Mouse (Mus musculus): ENCODE measurements around the gene Ptgfrn. TPM values are rescaled to one million over a fixed set of nuclear protein-coding genes. Genes with fewer than 3 reads are reported as not detected.

The Ptgfrn gene
- polyA plus RNA-seq, 1 experiment from 2014 or later, result 2.4 TPM

GRCm38 (mm10) chr3:101049997-101050396 is 60.1 kb downstream of the Ptgfrn start:
- no peak overlapping the region for H3K27ac ChIP-seq (ENCODE audit: low read depth, low read length)
- WGBS, result 66% methylated on average over 9 of the region's 9 CpGs
- DNase-seq (ENCODE audit: low spot score), result no peak
- H3K36me3 ChIP-seq (ENCODE audit: control insufficient read depth, insufficient read depth, low read length), result 0 out of 2 replicates have a peak, but pooled peaks cover 2% of the 10 kb centered on the region
- H3K27me3 ChIP-seq (replicated peaks; ENCODE audit: control insufficient read depth, insufficient read depth, low read length), result no peaks in the 10 kb centered on the region
- H3K4me1 ChIP-seq (replicated peaks; ENCODE audit: control insufficient read depth, insufficient read depth, low read length), result no peaks in the 10 kb centered on the region
- H3K9me3 ChIP-seq (ENCODE audit: control insufficient read depth, low read length), result no peaks in the 10 kb centered on the region
- H3K4me3 ChIP-seq (ENCODE audit: low read depth, low read length), result no peak overlapping the region
- H3K4me2 ChIP-seq, result no peak overlapping the region
- no peak overlapping the region for H3K9ac ChIP-seq (ENCODE audit: low read depth, low read length)
- ATAC-seq (replicated peaks; ENCODE audit: low FRiP score), result no peak

- Histone ChIP-seq H3K9ac (ENCODE audit: low read depth, low read length) (no peak overlapping the region), H3K27me3 (replicated peaks; ENCODE audit: control insufficient read depth, insufficient read depth, low read length) (no peaks in the 10 kb centered on the region), H3K4me2 (no peak overlapping the region), H3K36me3 (ENCODE audit: control insufficient read depth, insufficient read depth, low read length) (0 out of 2 replicates have a peak, but pooled peaks cover 2% of the 10 kb centered on the region), H3K4me1 (replicated peaks; ENCODE audit: control insufficient read depth, insufficient read depth, low read length) (no peaks in the 10 kb centered on the region), H3K27ac (ENCODE audit: low read depth, low read length) (no peak overlapping the region), H3K4me3 (ENCODE audit: low read depth, low read length) (no peak overlapping the region), H3K9me3 (ENCODE audit: control insufficient read depth, low read length) (no peaks in the 10 kb centered on the region)
- DNase-seq (ENCODE audit: low spot score) (no peak), ATAC-seq (replicated peaks; ENCODE audit: low FRiP score) (no peak)
- WGBS, result 76% methylated on average over 2 of the region's 2 CpGs
Observed at GRCm38 (mm10) chr3:101048781-101049180, 61.3 kb downstream of the Ptgfrn start.

- H3K27ac ChIP-seq (ENCODE audit: low read depth, low read length), result no peak overlapping the region
- no peak overlapping the region for H3K4me3 ChIP-seq (ENCODE audit: low read depth, low read length)
- H3K9ac ChIP-seq (ENCODE audit: low read depth, low read length), result no peak overlapping the region
- H3K9me3 ChIP-seq (ENCODE audit: control insufficient read depth, low read length), result no peaks in the 10 kb centered on the region
- 0 out of 2 replicates have a peak, but pooled peaks cover 2% of the 10 kb centered on the region for H3K36me3 ChIP-seq (ENCODE audit: control insufficient read depth, insufficient read depth, low read length)
- no peaks in the 10 kb centered on the region for H3K27me3 ChIP-seq (replicated peaks; ENCODE audit: control insufficient read depth, insufficient read depth, low read length)
- DNase-seq (ENCODE audit: low spot score), result no peak
- WGBS, result 87% methylated on average over 15 of the region's 15 CpGs
- H3K4me2 ChIP-seq, result no peak overlapping the region
- no peaks in the 10 kb centered on the region for H3K4me1 ChIP-seq (replicated peaks; ENCODE audit: control insufficient read depth, insufficient read depth, low read length)
- ATAC-seq (replicated peaks; ENCODE audit: low FRiP score), result no peak
Observed at GRCm38 (mm10) chr3:101047586-101048275, 62.3 kb downstream of the Ptgfrn start.

GRCm38 (mm10) chr3:101045431-101045830 is 64.6 kb downstream of the Ptgfrn start:
- H3K4me2 ChIP-seq, result no peak overlapping the region
- 89% methylated on average over 15 of the region's 15 CpGs for WGBS
- H3K4me3 ChIP-seq (ENCODE audit: low read depth, low read length), result no peak overlapping the region
- 0 out of 2 replicates have a peak, but pooled peaks cover 2% of the 10 kb centered on the region for H3K36me3 ChIP-seq (ENCODE audit: control insufficient read depth, insufficient read depth, low read length)
- no peaks in the 10 kb centered on the region for H3K9me3 ChIP-seq (ENCODE audit: control insufficient read depth, low read length)
- H3K27me3 ChIP-seq (replicated peaks; ENCODE audit: control insufficient read depth, insufficient read depth, low read length), result no peaks in the 10 kb centered on the region
- ATAC-seq (replicated peaks; ENCODE audit: low FRiP score) (no peak), DNase-seq (ENCODE audit: low spot score) (no peak)
- no peak overlapping the region for H3K9ac ChIP-seq (ENCODE audit: low read depth, low read length)
- H3K4me1 ChIP-seq (replicated peaks; ENCODE audit: control insufficient read depth, insufficient read depth, low read length), result no peaks in the 10 kb centered on the region
- H3K27ac ChIP-seq (ENCODE audit: low read depth, low read length), result no peak overlapping the region

GRCm38 (mm10) chr3:101044686-101045085 is 65.4 kb downstream of the Ptgfrn start:
- Histone ChIP-seq H3K27ac (ENCODE audit: low read depth, low read length) (no peak overlapping the region), H3K36me3 (ENCODE audit: control insufficient read depth, insufficient read depth, low read length) (0 out of 2 replicates have a peak, but pooled peaks cover 2% of the 10 kb centered on the region), H3K4me2 (no peak overlapping the region), H3K9me3 (ENCODE audit: control insufficient read depth, low read length) (no peaks in the 10 kb centered on the region), H3K9ac (ENCODE audit: low read depth, low read length) (no peak overlapping the region), H3K27me3 (replicated peaks; ENCODE audit: control insufficient read depth, insufficient read depth, low read length) (no peaks in the 10 kb centered on the region), H3K4me1 (replicated peaks; ENCODE audit: control insufficient read depth, insufficient read depth, low read length) (no peaks in the 10 kb centered on the region), H3K4me3 (ENCODE audit: low read depth, low read length) (no peak overlapping the region)
- ATAC-seq (replicated peaks; ENCODE audit: low FRiP score) (no peak), DNase-seq (ENCODE audit: low spot score) (no peak)
- 79% methylated on average over 6 of the region's 6 CpGs for WGBS

GRCm38 (mm10) chr3:101041997-101042396 is 68.1 kb downstream of the Ptgfrn start:
- no peak overlapping the region for H3K4me3 ChIP-seq (ENCODE audit: low read depth, low read length)

GRCm38 (mm10) chr3:101037984-101038545 is 72.0 kb downstream of the Ptgfrn start:
- Histone ChIP-seq H3K9ac (ENCODE audit: low read depth, low read length) (no peak overlapping the region), H3K4me2 (no peak overlapping the region), H3K4me3 (ENCODE audit: low read depth, low read length) (no peak overlapping the region), H3K36me3 (ENCODE audit: control insufficient read depth, insufficient read depth, low read length) (no peaks in the 10 kb centered on the region), H3K27ac (ENCODE audit: low read depth, low read length) (no peak overlapping the region), H3K9me3 (ENCODE audit: control insufficient read depth, low read length) (no peaks in the 10 kb centered on the region), H3K4me1 (replicated peaks; ENCODE audit: control insufficient read depth, insufficient read depth, low read length) (no peaks in the 10 kb centered on the region), H3K27me3 (replicated peaks; ENCODE audit: control insufficient read depth, insufficient read depth, low read length) (no peaks in the 10 kb centered on the region)
- ATAC-seq (replicated peaks; ENCODE audit: low FRiP score), result no peak
- DNase-seq (ENCODE audit: low spot score), result no peak
- WGBS, result 70% methylated on average over 5 of the region's 5 CpGs

More at GRCm38 (mm10) chr3:101041997-101042396, 68.1 kb downstream of the Ptgfrn start:
- H3K36me3 ChIP-seq (ENCODE audit: control insufficient read depth, insufficient read depth, low read length), result 0 out of 2 replicates have a peak, but pooled peaks cover 2% of the 10 kb centered on the region
- H3K4me1 ChIP-seq (replicated peaks; ENCODE audit: control insufficient read depth, insufficient read depth, low read length), result no peaks in the 10 kb centered on the region
- H3K27me3 ChIP-seq (replicated peaks; ENCODE audit: control insufficient read depth, insufficient read depth, low read length), result no peaks in the 10 kb centered on the region
- DNase-seq (ENCODE audit: low spot score) (no peak), ATAC-seq (replicated peaks; ENCODE audit: low FRiP score) (no peak)
- H3K9ac ChIP-seq (ENCODE audit: low read depth, low read length), result no peak overlapping the region
- no peak overlapping the region for H3K4me2 ChIP-seq
- H3K27ac ChIP-seq (ENCODE audit: low read depth, low read length), result no peak overlapping the region
- no peaks in the 10 kb centered on the region for H3K9me3 ChIP-seq (ENCODE audit: control insufficient read depth, low read length)
- WGBS, result 86% methylated on average over 7 of the region's 7 CpGs

- 93% methylated on average over 2 of the region's 2 CpGs for WGBS
- no peak overlapping the region for H3K9ac ChIP-seq (ENCODE audit: low read depth, low read length)
- no peak for DNase-seq (ENCODE audit: low spot score)
Observed at GRCm38 (mm10) chr3:101036001-101036400, 74.1 kb downstream of the Ptgfrn start.

GRCm38 (mm10) chr3:101034509-101034908 is 75.6 kb downstream of the Ptgfrn start:
- Histone ChIP-seq H3K36me3 (ENCODE audit: control insufficient read depth, insufficient read depth, low read length) (no peaks in the 10 kb centered on the region), H3K4me1 (replicated peaks; ENCODE audit: control insufficient read depth, insufficient read depth, low read length) (0 out of 2 replicates have a peak, but pooled peaks cover 6% of the 10 kb centered on the region), H3K9me3 (ENCODE audit: control insufficient read depth, low read length) (no peaks in the 10 kb centered on the region), H3K4me3 (ENCODE audit: low read depth, low read length) (no peak overlapping the region), H3K27me3 (replicated peaks; ENCODE audit: control insufficient read depth, insufficient read depth, low read length) (no peaks in the 10 kb centered on the region), H3K9ac (ENCODE audit: low read depth, low read length) (no peak overlapping the region), H3K4me2 (no peak overlapping the region), H3K27ac (ENCODE audit: low read depth, low read length) (no peak overlapping the region)
- DNase-seq (ENCODE audit: low spot score), result no peak
- 82% methylated on average over 9 of the region's 9 CpGs for WGBS
- no peak for ATAC-seq (replicated peaks; ENCODE audit: low FRiP score)

More at GRCm38 (mm10) chr3:101036001-101036400, 74.1 kb downstream of the Ptgfrn start:
- H3K9me3 ChIP-seq (ENCODE audit: control insufficient read depth, low read length), result no peaks in the 10 kb centered on the region
- H3K36me3 ChIP-seq (ENCODE audit: control insufficient read depth, insufficient read depth, low read length), result no peaks in the 10 kb centered on the region
- 0 out of 2 replicates have a peak, but pooled peaks cover 6% of the 10 kb centered on the region for H3K4me1 ChIP-seq (replicated peaks; ENCODE audit: control insufficient read depth, insufficient read depth, low read length)
- H3K4me2 ChIP-seq, result no peak overlapping the region
- H3K27ac ChIP-seq (ENCODE audit: low read depth, low read length), result no peak overlapping the region
- ATAC-seq (replicated peaks; ENCODE audit: low FRiP score), result no peak
- no peak overlapping the region for H3K4me3 ChIP-seq (ENCODE audit: low read depth, low read length)
- H3K27me3 ChIP-seq (replicated peaks; ENCODE audit: control insufficient read depth, insufficient read depth, low read length), result no peaks in the 10 kb centered on the region
